Mouse (Mus musculus) left cerebral cortex, adult 6 months (tissue): ENCODE results near the gene Masp1. TPM values are rescaled to one million over a fixed set of nuclear protein-coding genes. Genes with fewer than 3 reads are reported as not detected.

ENCODE experiments used
- long read RNA-seq, 2 experiments: library from polyadenylated mRNA; unstranded; transcript quantifications; one replicate each; pipeline ENCODE4 v2.0.0; 2019 to 2020
- polyA plus RNA-seq: library from polyadenylated mRNA; unstranded; fragments of <200 nt; fragmentation: Nextera tagmentation; gene quantifications from 2 replicates; pipeline ENCODE4 v1.2.3, GENCODE M21; 2021

Gene Masp1
- 2.8 and 2.9 TPM in 2 replicates for polyA plus RNA-seq
- long read RNA-seq, experiment 1, partial matches to known transcripts, result 1 of 8 reads
- long read RNA-seq, experiment 1, other reads (novel, unspliced or antisense), result 4 of 8 reads
- long read RNA-seq, experiment 2, partial matches to known transcripts, result 1 of 2 reads
- long read RNA-seq, experiment 2, other reads (novel, unspliced or antisense), result 0 of 2 reads

DNA sequence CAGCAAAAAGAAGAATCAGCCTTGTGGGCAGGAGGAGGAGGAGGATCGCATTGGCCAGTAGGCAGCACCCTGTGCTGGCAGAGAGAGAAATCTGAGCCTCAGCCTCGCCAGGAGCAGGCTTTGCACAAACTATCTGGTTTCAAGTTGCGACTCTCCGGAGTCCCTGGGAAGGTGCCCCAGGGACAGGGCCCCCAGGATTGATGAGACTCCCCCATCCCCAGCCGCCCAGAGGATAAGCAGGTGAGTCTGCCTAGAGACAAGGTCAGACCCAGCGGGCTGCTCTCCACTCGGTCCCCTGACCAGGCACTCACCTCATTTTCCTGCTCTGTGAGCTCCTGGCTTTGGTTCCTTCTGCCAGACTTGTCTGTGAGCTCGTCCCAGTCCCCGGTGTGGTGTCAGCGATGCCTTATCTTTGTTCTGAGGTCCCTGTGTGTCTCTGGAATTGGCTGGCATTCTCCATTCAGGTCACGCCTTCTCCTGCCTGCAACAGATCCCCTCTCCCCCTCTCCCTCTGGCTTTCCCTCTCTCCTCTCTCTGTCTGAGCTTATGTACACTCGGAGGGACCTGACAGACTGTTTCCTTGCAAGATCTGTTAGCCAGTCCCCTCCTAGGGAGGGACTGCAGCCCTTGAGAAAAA lies at the start of gene Masp1, which contains the start of gene Rtp4:
Gene Masp1, minus strand, starts transcription at position 581 of the 637 bp plus-strand sequence.
Gene Rtp4, plus strand, starts transcription at position 57 of the 637 bp plus-strand sequence.

GRCm38 (mm10) chr16:23428647-23429319 lies 91.8 kb downstream of the Masp1 start, which contains the start of gene Rtp1:
Rtp1 (plus strand) TSS chr16:23429133.

Other genes with a start within 250 kb of the Masp1 start
- gene Rtp1, start 91.7 kb downstream of the Masp1 start, polyA plus RNA-seq, result 0.04 and 0.22 TPM in 2 replicates
- 7.9 and 8.0 TPM in 2 replicates for gene Rtp4, start 524 bp downstream of the Masp1 start, polyA plus RNA-seq